Mouse (Mus musculus): ENCODE results near the gene Pcyt1a.

- TF ChIP-seq GATA1 (IDR thresholded peaks at IDR 0.05; ENCODE audit: borderline replicate concordance, low read length) (no peak), FLI1 (IDR thresholded peaks at IDR 0.05; ENCODE audit: low read length) (no peak)
Observed at GRCm38 (mm10) chr16:32488939-32489338, 58.2 kb downstream of the Pcyt1a start.
